In genomic region chr17:35257824-35258491, GRCm38 (mm10) we compare ENCODE assay signal across 8 mouse cellular contexts. TPM values are rescaled to one million over a fixed set of nuclear protein-coding genes. Genes with fewer than 3 reads are reported as not detected.
DNase-seq lines count a peak whose midpoint lies in the region; ATAC-seq and TF ChIP-seq lines count a peak whose summit lies in the region.

No protein-coding gene starts in this region.

- TF ChIP-seq CTCF in intestine, postnatal 0 days (IDR thresholded peaks at IDR 0.05; ENCODE audit: low read depth): peak; percentile 89

- peak; percentile 96 for DNase-seq in adrenal gland, postnatal 10 days
- DNase-seq in embryonic facial prominence, embryonic 11.5 days (ENCODE audit: low spot score): peak; percentile 88
- peak; percentile 94 for DNase-seq in left cerebral cortex, postnatal 4 days
- DNase-seq in midbrain, embryonic 11.5 days (ENCODE audit: low spot score, missing footprints): peak; percentile 99
- peak; percentile 90 for DNase-seq in right cerebral cortex, postnatal 4 days
- DNase-seq in yolk sac, embryonic 10.5 days (ENCODE audit: low spot score): peak; percentile 82

- H3K9me3 ChIP-seq in embryonic facial prominence, embryonic 11.5 days (replicated peaks; ENCODE audit: control insufficient read depth, low read length): no peaks in the 10 kb centered on the region
- H3K9me3 ChIP-seq in intestine, postnatal 0 days (ENCODE audit: control insufficient read depth): no peaks in the 10 kb centered on the region
- H3K9me3 ChIP-seq in midbrain, embryonic 11.5 days (ENCODE audit: control insufficient read depth, low read length): no peaks in the 10 kb centered on the region

- ATAC-seq in embryonic facial prominence, embryonic 11.5 days (replicated peaks; ENCODE audit: insufficient number of reproducible peaks, low FRiP score, low TSS enrichment, low read depth): no peak
- ATAC-seq in granulocyte monocyte progenitor cell, adult 5-6 weeks (replicated peaks; ENCODE audit: poor library complexity, severe bottlenecking): peak; percentile 31
- ATAC-seq in intestine, postnatal 0 days: 0 out of 2 replicates have a peak, but pooled peaks have one; percentile 6
- ATAC-seq in midbrain, embryonic 11.5 days (ENCODE audit: low FRiP score): no peak

- no peak overlapping the region for H3K4me3 ChIP-seq in embryonic facial prominence, embryonic 11.5 days (ENCODE audit: low read depth, low read length)
- peak overlapping the region; percentile 32 for H3K4me3 ChIP-seq in intestine, postnatal 0 days (ENCODE audit: low read depth, low read length)
- H3K4me3 ChIP-seq in midbrain, embryonic 11.5 days (ENCODE audit: low read depth, low read length): no peak overlapping the region

- intact Hi-C loops in left cerebral cortex, postnatal 4 days (cut with DNase I): no loop called here

- H3K27ac ChIP-seq in embryonic facial prominence, embryonic 11.5 days (replicated peaks; ENCODE audit: low read depth, low read length): no peak overlapping the region
- H3K27ac ChIP-seq in intestine, postnatal 0 days (ENCODE audit: low read depth, low read length): 0 out of 2 replicates have a peak overlapping the region, but pooled peaks have one; percentile 28
- H3K27ac ChIP-seq in midbrain, embryonic 11.5 days (ENCODE audit: low read depth, low read length): no peak overlapping the region

- peaks cover 8% of the 10 kb centered on the region; the same call in 1 of the 2 replicates for H3K27me3 ChIP-seq in embryonic facial prominence, embryonic 11.5 days (ENCODE audit: control insufficient read depth, insufficient read depth, low read length)
- H3K27me3 ChIP-seq in intestine, postnatal 0 days (replicated peaks; ENCODE audit: control insufficient read depth, insufficient read depth, low read length): no peaks in the 10 kb centered on the region
- no peaks in the 10 kb centered on the region for H3K27me3 ChIP-seq in midbrain, embryonic 11.5 days (ENCODE audit: control insufficient read depth, insufficient read depth, low read length)

- 19% methylated on average over 17 of the region's 17 CpGs for WGBS in embryonic facial prominence, embryonic 11.5 days
- 7% methylated on average over 17 of the region's 17 CpGs for WGBS in intestine, postnatal 0 days
- 17% methylated on average over 17 of the region's 17 CpGs for WGBS in midbrain, embryonic 11.5 days

- H3K9ac ChIP-seq in embryonic facial prominence, embryonic 11.5 days (replicated peaks; ENCODE audit: low read length): no peak overlapping the region
- H3K9ac ChIP-seq in intestine, postnatal 0 days (ENCODE audit: low read depth, low read length): peak overlapping the region; percentile 51
- no peak overlapping the region for H3K9ac ChIP-seq in midbrain, embryonic 11.5 days (ENCODE audit: low read length)

- H3K36me3 ChIP-seq in embryonic facial prominence, embryonic 11.5 days (replicated peaks; ENCODE audit: control insufficient read depth, insufficient read depth, low read depth, low read length): peaks cover 9% of the 10 kb centered on the region
- peaks cover 10% of the 10 kb centered on the region for H3K36me3 ChIP-seq in intestine, postnatal 0 days (ENCODE audit: control insufficient read depth, insufficient read depth)
- H3K36me3 ChIP-seq in midbrain, embryonic 11.5 days (ENCODE audit: control insufficient read depth, insufficient read depth, low read length): peaks cover 4% of the 10 kb centered on the region

- H3K4me2 ChIP-seq in embryonic facial prominence, embryonic 11.5 days (ENCODE audit: low read depth, low read length): no peak overlapping the region
- peak overlapping the region; percentile 64 for H3K4me2 ChIP-seq in intestine, postnatal 0 days (replicated peaks; ENCODE audit: low read depth)
- peak overlapping the region; percentile 1; the same call in 1 of the 2 replicates for H3K4me2 ChIP-seq in midbrain, embryonic 11.5 days

- H3K4me1 ChIP-seq in embryonic facial prominence, embryonic 11.5 days (ENCODE audit: control insufficient read depth, insufficient read depth, low read length): no peaks in the 10 kb centered on the region
- no peaks in the 10 kb centered on the region for H3K4me1 ChIP-seq in intestine, postnatal 0 days (replicated peaks; ENCODE audit: control insufficient read depth, insufficient read depth, low read length)
- H3K4me1 ChIP-seq in midbrain, embryonic 11.5 days (ENCODE audit: control insufficient read depth, insufficient read depth, low read length): no peaks in the 10 kb centered on the region; the same call in 1 of the 2 replicates

RNA-seq across cellular contexts. Expression of gene H2-D1, which starts 4.6 kb away (rescaled TPM):
- total RNA-seq in adrenal gland, postnatal 10 days (2021): 100 to 1,000 TPM; 105 to 116 TPM
- polyA plus RNA-seq in embryonic facial prominence, embryonic 11.5 days (2014; fragmentation: Nextera tagmentation; extraction: Ambion mirVana): 18.8 and 24.0 TPM in 2 replicates
- total RNA-seq in granulocyte monocyte progenitor cell, adult 5-6 weeks (2014; fragmentation: Nextera tagmentation): 275 and 369 TPM in 2 replicates
- 399 and 416 TPM in 2 replicates for total RNA-seq in granulocyte monocyte progenitor cell, adult 5-6 weeks (2017)
- polyA plus RNA-seq in intestine, postnatal 0 days (2015; fragmentation: Nextera tagmentation; extraction: Ambion mirVana): 672 and 681 TPM in 2 replicates
- 10 to 100 TPM; 19.1 to 22.8 TPM for total RNA-seq in left cerebral cortex, postnatal 4 days (2021)
- 42.2 and 45.9 TPM in 2 replicates for polyA plus RNA-seq in midbrain, embryonic 11.5 days (2014; fragmentation: Nextera tagmentation; extraction: Ambion mirVana)

RNA-seq across cellular contexts. Expression of gene Ddx39b, which starts 16.4 kb away (rescaled TPM):
- total RNA-seq in adrenal gland, postnatal 10 days (2021): 100 to 1,000 TPM; 189 to 235 TPM
- 664 and 669 TPM in 2 replicates for polyA plus RNA-seq in embryonic facial prominence, embryonic 11.5 days (2014; fragmentation: Nextera tagmentation; extraction: Ambion mirVana)
- 411 and 417 TPM in 2 replicates for total RNA-seq in granulocyte monocyte progenitor cell, adult 5-6 weeks (2014; fragmentation: Nextera tagmentation)
- total RNA-seq in granulocyte monocyte progenitor cell, adult 5-6 weeks (2017): 175 and 187 TPM in 2 replicates
- 125 and 127 TPM in 2 replicates for polyA plus RNA-seq in intestine, postnatal 0 days (2015; fragmentation: Nextera tagmentation; extraction: Ambion mirVana)
- total RNA-seq in left cerebral cortex, postnatal 4 days (2021): 100 to 1,000 TPM; 324 to 337 TPM
- polyA plus RNA-seq in midbrain, embryonic 11.5 days (2014; fragmentation: Nextera tagmentation; extraction: Ambion mirVana): 649 and 657 TPM in 2 replicates

RNA-seq across cellular contexts. Expression of gene Nfkbil1, which starts 22.4 kb away (rescaled TPM):
- 10 to 100 TPM; 17.3 to 17.5 TPM for total RNA-seq in adrenal gland, postnatal 10 days (2021)
- polyA plus RNA-seq in embryonic facial prominence, embryonic 11.5 days (2014; fragmentation: Nextera tagmentation; extraction: Ambion mirVana): 3.1 and 4.0 TPM in 2 replicates
- 4.5 and 5.2 TPM in 2 replicates for total RNA-seq in granulocyte monocyte progenitor cell, adult 5-6 weeks (2014; fragmentation: Nextera tagmentation)
- 5.3 and 5.9 TPM in 2 replicates for total RNA-seq in granulocyte monocyte progenitor cell, adult 5-6 weeks (2017)
- polyA plus RNA-seq in intestine, postnatal 0 days (2015; fragmentation: Nextera tagmentation; extraction: Ambion mirVana): 8.1 and 8.2 TPM in 2 replicates
- total RNA-seq in left cerebral cortex, postnatal 4 days (2021): 10 to 100 TPM; 14.7 to 14.8 TPM
- 3.3 and 4.4 TPM in 2 replicates for polyA plus RNA-seq in midbrain, embryonic 11.5 days (2014; fragmentation: Nextera tagmentation; extraction: Ambion mirVana)

RNA-seq across cellular contexts. Expression of gene Atp6v1g2, which starts 24.5 kb away (rescaled TPM):
- 1 to 10 TPM; 5.6 to 9.4 TPM for total RNA-seq in adrenal gland, postnatal 10 days (2021)
- polyA plus RNA-seq in embryonic facial prominence, embryonic 11.5 days (2014; fragmentation: Nextera tagmentation; extraction: Ambion mirVana): 6.2 and 7.9 TPM in 2 replicates
- total RNA-seq in granulocyte monocyte progenitor cell, adult 5-6 weeks (2014; fragmentation: Nextera tagmentation): 10.0 and 11.7 TPM in 2 replicates
- 2.0 and 3.9 TPM in 2 replicates for total RNA-seq in granulocyte monocyte progenitor cell, adult 5-6 weeks (2017)
- polyA plus RNA-seq in intestine, postnatal 0 days (2015; fragmentation: Nextera tagmentation; extraction: Ambion mirVana): 4.1 and 4.3 TPM in 2 replicates
- 100 to 1,000 TPM; 122 to 142 TPM for total RNA-seq in left cerebral cortex, postnatal 4 days (2021)
- polyA plus RNA-seq in midbrain, embryonic 11.5 days (2014; fragmentation: Nextera tagmentation; extraction: Ambion mirVana): 17.0 and 17.8 TPM in 2 replicates

RNA-seq across cellular contexts. Expression of gene Gm16181, which starts 37.3 kb away (rescaled TPM):
- 1 to 10 TPM in 1 of 2 experiments, not detected in 1; 1.3 TPM for total RNA-seq in adrenal gland, postnatal 10 days (2021)
- polyA plus RNA-seq in embryonic facial prominence, embryonic 11.5 days (2014; fragmentation: Nextera tagmentation; extraction: Ambion mirVana): not detected in 2 replicates
- total RNA-seq in granulocyte monocyte progenitor cell, adult 5-6 weeks (2014; fragmentation: Nextera tagmentation): not detected in 2 replicates
- total RNA-seq in granulocyte monocyte progenitor cell, adult 5-6 weeks (2017): 0.82 TPM in 1 of 2 replicates, not detected in the other
- polyA plus RNA-seq in intestine, postnatal 0 days (2015; fragmentation: Nextera tagmentation; extraction: Ambion mirVana): 0.23 and 0.30 TPM in 2 replicates
- total RNA-seq in left cerebral cortex, postnatal 4 days (2021): not detected
- polyA plus RNA-seq in midbrain, embryonic 11.5 days (2014; fragmentation: Nextera tagmentation; extraction: Ambion mirVana): not detected in 2 replicates

Comparison
In these comparisons a context has a peak if more than half of its experiments do, and no peak if none do; other contexts are left out.
1. ATAC-seq: peak in granulocyte monocyte progenitor cell, adult 5-6 weeks (single experiment) and intestine, postnatal 0 days (single experiment); none in embryonic facial prominence, embryonic 11.5 days (single experiment) and midbrain, embryonic 11.5 days (single experiment).
2. RNA of gene H2-D1, which starts 4.6 kb away (total RNA-seq): 275 to 416 TPM in granulocyte monocyte progenitor cell, adult 5-6 weeks and 105 to 116 TPM in adrenal gland, postnatal 10 days; 19.1 to 22.8 TPM in left cerebral cortex, postnatal 4 days; every median in the first group is over 4 times any median in the second.
3. Peak in every context shown above with its lines, with median percentiles within 50 percentile points of each other: DNase-seq.